Mouse (Mus musculus) heart, embryonic 14.5 days (tissue): ENCODE results near the gene Plac8. TPM values are rescaled to one million over a fixed set of nuclear protein-coding genes. Genes with fewer than 3 reads are reported as not detected.

ENCODE experiments used
- ATAC-seq: fragments of 200-750 bp; cut with Nextera tagmentation; 2 replicates; pipeline ENCODE4 v1.8.0; 2017; ENCODE audit warnings: low read depth, moderate TSS enrichment; ENCODE audit not compliant: insufficient number of reproducible peaks, insufficient read depth, low FRiP score
- H3K27ac ChIP-seq, 2 experiments: fragments of 200-500 bp in 1 of 2; fragments of 300-500 bp in 1 of 2; sonication (generic) in 1 of 2; replicated peaks in 1 of 2; 2 replicates each; pipeline ENCODE4 v1.5.1; 2012 to 2014; ENCODE audit warnings: low read depth in 2 of 2, low read length in 2 of 2, control low read depth in 1 of 2, mild to moderate bottlenecking in 1 of 2, mixed read lengths in 1 of 2; ENCODE audit not compliant: control insufficient read depth in 1 of 2, insufficient read depth in 1 of 2
- H3K27me3 ChIP-seq: fragments of 300-500 bp; sonication (generic); 2 replicates; pipeline ENCODE4 v1.6.1; 2014; ENCODE audit warnings: mild to moderate bottlenecking, low read length, control low read depth; ENCODE audit not compliant: control insufficient read depth, insufficient read depth
- H3K36me3 ChIP-seq: fragments of 300-500 bp; sonication (generic); 2 replicates; pipeline ENCODE4 v1.6.1; 2014; ENCODE audit warnings: mild to moderate bottlenecking, control low read depth, low read length, mixed read lengths; ENCODE audit not compliant: control insufficient read depth, insufficient read depth
- H3K4me1 ChIP-seq, 2 experiments: fragments of 200-500 bp in 1 of 2; fragments of 300-500 bp in 1 of 2; sonication (generic) in 1 of 2; 2 replicates each; pipeline ENCODE4 v1.6.1; 2012 to 2014; ENCODE audit warnings: low read length in 2 of 2, control low read depth in 1 of 2, mixed read lengths in 1 of 2; ENCODE audit not compliant: control insufficient read depth in 2 of 2, insufficient read depth in 2 of 2
- H3K4me2 ChIP-seq: fragments of 300-500 bp; sonication (generic); 2 replicates; pipeline ENCODE4 v1.6.1; 2014; ENCODE audit warnings: mild to moderate bottlenecking, low read length
- H3K4me3 ChIP-seq, 2 experiments: fragments of 200-500 bp in 1 of 2; fragments of 300-500 bp in 1 of 2; sonication (generic) in 1 of 2; 2 replicates each; pipeline ENCODE4 v1.5.1; 2012 to 2014; ENCODE audit warnings: low read length in 2 of 2, mild to moderate bottlenecking in 2 of 2, control low read depth in 1 of 2, low read depth in 1 of 2, moderate library complexity in 1 of 2; ENCODE audit not compliant: control insufficient read depth in 1 of 2, insufficient read depth in 1 of 2
- H3K9ac ChIP-seq: fragments of 300-500 bp; sonication (generic); 2 replicates; pipeline ENCODE4 v1.6.1; 2014; ENCODE audit warnings: mild to moderate bottlenecking, low read length
- H3K9me3 ChIP-seq: fragments of 300-500 bp; sonication (generic); 2 replicates; pipeline ENCODE4 v1.6.1; 2016; ENCODE audit warnings: low read length, control low read depth; ENCODE audit not compliant: control insufficient read depth
- WGBS: fragments of 180-500 bp; shearing (Covaris S2); extraction: QIAGEN DNeasy Blood & Tissue Kit; methylation state at CpG from one replicate; pipeline ENCODE4 v1.1.7; 2014; 5-methylcytosine and 5-hydroxymethylcytosine counted together
- polyA plus RNA-seq: library from polyadenylated mRNA; unstranded; fragments of >200 nt; fragmentation: Nextera tagmentation; extraction: Ambion mirVana; gene quantifications from 2 replicates; pipeline ENCODE4 v1.2.1, GENCODE M21; 2014

Gene Plac8
- polyA plus RNA-seq, 1 experiment from 2014 or later, result 4.1 TPM

GRCm38 (mm10) chr5:100557019-100557418 is 15.0 kb downstream of the Plac8 start:
- no peak overlapping the region for H3K4me3 ChIP-seq

GRCm38 (mm10) chr5:100553426-100553825 is 18.6 kb downstream of the Plac8 start:
- Histone ChIP-seq H3K36me3 (peaks cover 11% of the 10 kb centered on the region), H3K9ac (no peak overlapping the region), H3K4me1 (peaks cover 0 to 3% of the 10 kb centered on the region in 2 experiments; a peak in 1 of 4 replicates), H3K27ac (no peak overlapping the region), H3K4me3 (no peak overlapping the region), H3K9me3 (no peaks in the 10 kb centered on the region), H3K4me2 (no peak overlapping the region), H3K27me3 (no peaks in the 10 kb centered on the region)
- 64% methylated on average over 8 of the region's 8 CpGs for WGBS
- no peak for ATAC-seq

More at GRCm38 (mm10) chr5:100557019-100557418, 15.0 kb downstream of the Plac8 start:
- no peaks in the 10 kb centered on the region for H3K36me3 ChIP-seq
- no peak for ATAC-seq
- 85% methylated on average over 14 of the region's 14 CpGs for WGBS
- no peak overlapping the region for H3K4me2 ChIP-seq
- no peak overlapping the region for H3K9ac ChIP-seq
- peaks cover 0 to 3% of the 10 kb centered on the region in 2 experiments; a peak in 1 of 4 replicates for H3K4me1 ChIP-seq
- H3K27ac ChIP-seq, result no peak overlapping the region
- H3K27me3 ChIP-seq, result no peaks in the 10 kb centered on the region
- H3K9me3 ChIP-seq, result no peaks in the 10 kb centered on the region

GRCm38 (mm10) chr5:100551952-100552351 is 20.1 kb downstream of the Plac8 start:
- no peak for ATAC-seq
- Histone ChIP-seq H3K9ac (no peak overlapping the region), H3K27ac (no peak overlapping the region), H3K27me3 (no peaks in the 10 kb centered on the region), H3K4me2 (no peak overlapping the region), H3K9me3 (no peaks in the 10 kb centered on the region), H3K4me1 (peaks cover 0 to 3% of the 10 kb centered on the region in 2 experiments; a peak in 1 of 4 replicates), H3K36me3 (peaks cover 25% of the 10 kb centered on the region), H3K4me3 (no peak overlapping the region)
- 56% methylated on average over 2 of the region's 2 CpGs for WGBS

- H3K4me2 ChIP-seq, result no peak overlapping the region
- no peak overlapping the region for H3K4me3 ChIP-seq
- no peaks in the 10 kb centered on the region for H3K27me3 ChIP-seq
- H3K27ac ChIP-seq, result no peak overlapping the region
- 96% methylated on average over 1 of the region's 1 CpGs for WGBS
- H3K36me3 ChIP-seq, result peaks cover 42% of the 10 kb centered on the region
- H3K4me1 ChIP-seq, result peaks cover 0 to 3% of the 10 kb centered on the region in 2 experiments; a peak in 1 of 4 replicates
- no peaks in the 10 kb centered on the region for H3K9me3 ChIP-seq
- ATAC-seq, result no peak
- no peak overlapping the region for H3K9ac ChIP-seq
Measured at GRCm38 (mm10) chr5:100550151-100550550, 21.9 kb downstream of the Plac8 start.

GRCm38 (mm10) chr5:100549311-100549710 is 22.7 kb downstream of the Plac8 start:
- 93% methylated on average over 4 of the region's 4 CpGs for WGBS

GRCm38 (mm10) chr5:100548236-100548635 is 23.8 kb downstream of the Plac8 start:
- Histone ChIP-seq H3K27me3 (no peaks in the 10 kb centered on the region), H3K9me3 (no peaks in the 10 kb centered on the region), H3K27ac (no peak overlapping the region), H3K9ac (no peak overlapping the region), H3K4me2 (no peak overlapping the region), H3K4me1 (peaks cover 0 to under 1% of the 10 kb centered on the region in 2 experiments; a peak in 1 of 4 replicates), H3K4me3 (no peak overlapping the region), H3K36me3 (peaks cover 61% of the 10 kb centered on the region)
- no peak for ATAC-seq
- WGBS, result 87% methylated on average over 2 of the region's 2 CpGs

More at GRCm38 (mm10) chr5:100549311-100549710, 22.7 kb downstream of the Plac8 start:
- ATAC-seq, result no peak
- Histone ChIP-seq H3K4me1 (peaks cover 0 to 3% of the 10 kb centered on the region in 2 experiments; a peak in 1 of 4 replicates), H3K27ac (no peak overlapping the region), H3K9me3 (no peaks in the 10 kb centered on the region), H3K4me2 (no peak overlapping the region), H3K9ac (no peak overlapping the region), H3K27me3 (no peaks in the 10 kb centered on the region), H3K36me3 (peaks cover 50% of the 10 kb centered on the region), H3K4me3 (no peak overlapping the region)

GRCm38 (mm10) chr5:100546294-100547080 is 25.6 kb downstream of the Plac8 start:
- Histone ChIP-seq H3K27ac (no peak overlapping the region), H3K4me3 (no peak overlapping the region), H3K27me3 (no peaks in the 10 kb centered on the region), H3K9me3 (no peaks in the 10 kb centered on the region), H3K4me1 (no peaks in the 10 kb centered on the region), H3K4me2 (no peak overlapping the region), H3K9ac (no peak overlapping the region), H3K36me3 (peaks cover 77% of the 10 kb centered on the region)
- 83% methylated on average over 6 of the region's 6 CpGs for WGBS
- ATAC-seq, result no peak
